Mouse (Mus musculus): ENCODE measurements at regions not wholly inside any gene's neighbourhood (a gene's known extent, or its start where the extent isn't known, plus 50 kb on each side); places are given as distances from the start of the nearest gene placed in this dataset.

DNA sequence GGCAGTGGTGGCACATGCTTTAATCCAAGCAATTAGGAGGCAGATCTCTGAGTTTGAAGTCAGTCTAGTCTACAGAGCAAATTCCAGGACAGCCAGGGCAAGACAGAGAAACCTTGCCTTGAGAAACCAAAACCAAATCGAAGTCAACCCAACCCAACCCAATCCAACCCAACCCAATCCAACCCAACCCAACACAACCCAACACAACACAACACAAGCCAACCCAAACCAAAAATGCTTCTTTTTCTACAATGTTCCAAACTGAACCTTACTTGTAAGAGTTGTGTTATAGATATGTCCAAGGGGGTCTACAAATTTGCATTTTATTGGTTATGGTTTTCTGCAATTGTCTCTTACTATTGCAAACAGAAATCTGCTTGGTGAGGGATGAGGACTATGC lies 52.8 kb upstream of the Chodl start:
- DNase-seq, result no peak
- intact Hi-C loops (cut with DNase I), result no loop called here

DNA sequence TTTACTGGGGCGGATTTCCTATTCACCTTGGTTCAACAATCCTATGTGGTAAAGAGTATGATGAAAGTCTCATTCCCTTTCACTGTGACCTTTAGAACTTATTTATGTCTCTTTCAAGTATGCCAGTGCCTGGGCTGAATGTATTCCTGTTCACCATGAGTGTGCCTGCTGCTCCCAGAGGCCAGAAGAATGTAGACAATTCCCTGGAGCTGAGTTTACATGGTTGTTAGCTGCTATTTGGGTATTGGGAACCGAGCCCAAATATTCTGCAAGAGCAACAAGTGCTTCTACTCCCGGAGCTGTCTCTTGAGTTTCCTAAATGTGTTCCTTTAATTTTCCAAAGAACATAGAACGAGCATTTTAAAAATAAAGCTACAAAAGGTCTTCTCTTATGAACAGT lies 71.7 kb upstream of the Chodl start:
- intact Hi-C loops (cut with DNase I), result no loop called here
- DNase-seq, result no peak

DNA sequence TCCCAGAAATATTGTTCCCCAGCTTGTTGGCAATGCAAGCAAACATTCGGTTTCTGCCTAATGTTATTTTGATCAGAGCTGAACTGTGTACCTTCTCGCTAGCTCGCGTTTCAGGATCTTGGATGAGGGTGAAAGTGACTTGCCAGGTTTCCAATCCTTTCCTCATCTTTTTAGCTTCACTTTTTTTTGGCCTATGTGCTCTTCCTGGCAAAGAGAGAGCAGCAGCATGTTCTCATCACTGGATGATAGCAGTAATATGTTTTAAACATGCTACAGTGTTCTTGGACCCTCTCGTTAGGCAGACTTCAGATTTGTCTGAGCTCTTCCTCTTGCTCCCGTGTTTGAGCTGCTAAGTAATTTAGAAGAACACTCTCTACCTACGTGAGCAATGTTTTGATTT lies 99.8 kb upstream of the Chodl start:
- DNase-seq, result no peak
- intact Hi-C loops (cut with DNase I), result no loop called here

DNA sequence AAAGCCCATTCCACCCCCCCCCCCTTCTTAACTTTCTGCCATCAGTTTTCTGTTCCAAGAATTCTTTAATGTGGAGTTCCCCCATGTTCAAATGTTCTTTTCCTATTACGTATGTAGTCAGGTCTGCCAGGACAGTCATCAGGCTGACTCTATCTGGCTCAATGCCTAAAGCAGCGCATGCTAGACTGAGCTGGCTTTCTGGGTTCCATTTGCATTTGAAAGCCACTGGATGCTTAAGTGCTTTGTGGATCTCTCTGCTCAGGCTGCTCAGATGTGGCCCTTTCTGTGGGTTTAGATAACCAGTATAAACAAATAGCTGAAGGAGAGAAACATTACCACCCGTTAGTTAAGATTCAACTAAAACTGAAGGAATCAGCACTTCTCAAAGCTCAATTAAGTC lies 103.0 kb upstream of the Chodl start:
- intact Hi-C loops (cut with DNase I), result no loop called here
- DNase-seq, result peak; percentile 45

DNA sequence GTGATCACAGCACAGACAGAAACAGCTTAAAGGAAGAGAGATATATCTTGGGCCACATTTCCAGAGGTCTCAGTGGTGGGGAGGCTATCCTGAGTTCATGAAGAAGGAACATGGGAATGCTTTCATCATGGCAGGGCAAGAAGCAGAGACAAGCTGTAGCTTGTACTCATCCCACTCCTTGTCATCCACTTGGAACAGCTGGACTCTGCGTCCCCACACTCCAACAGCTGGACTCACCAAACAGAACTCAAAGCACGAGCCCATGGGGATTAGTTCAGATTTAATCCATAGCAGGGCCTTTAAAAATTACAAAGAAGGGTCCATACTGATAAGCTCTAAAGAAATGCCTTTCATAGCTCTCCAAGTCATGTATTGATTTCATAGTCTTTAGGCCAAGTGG lies 140.7 kb upstream of the Chodl start:
- no peak for DNase-seq
- intact Hi-C loops (cut with DNase I), result no loop called here

DNA sequence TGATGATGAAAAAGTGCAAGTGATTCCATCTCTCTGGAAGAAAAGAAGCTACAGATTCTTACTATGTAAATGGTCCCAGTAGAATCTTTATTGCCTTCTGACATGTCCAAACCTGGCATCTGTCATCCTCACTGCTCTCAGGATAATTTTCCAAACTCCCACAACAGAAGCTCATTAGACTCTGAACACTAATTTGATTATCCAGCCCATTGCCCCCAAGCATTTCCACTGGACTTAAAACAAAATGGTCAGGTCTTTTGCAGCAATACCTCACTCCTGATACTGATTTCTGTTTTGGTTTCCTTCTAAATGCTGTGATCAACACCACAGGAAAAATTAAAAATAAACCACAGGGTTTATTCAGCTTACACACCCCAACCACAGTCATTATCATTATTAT lies 171.5 kb upstream of the Chodl start:
- DNase-seq, result peak; percentile 6
- intact Hi-C loops (cut with DNase I), result no loop called here

DNA sequence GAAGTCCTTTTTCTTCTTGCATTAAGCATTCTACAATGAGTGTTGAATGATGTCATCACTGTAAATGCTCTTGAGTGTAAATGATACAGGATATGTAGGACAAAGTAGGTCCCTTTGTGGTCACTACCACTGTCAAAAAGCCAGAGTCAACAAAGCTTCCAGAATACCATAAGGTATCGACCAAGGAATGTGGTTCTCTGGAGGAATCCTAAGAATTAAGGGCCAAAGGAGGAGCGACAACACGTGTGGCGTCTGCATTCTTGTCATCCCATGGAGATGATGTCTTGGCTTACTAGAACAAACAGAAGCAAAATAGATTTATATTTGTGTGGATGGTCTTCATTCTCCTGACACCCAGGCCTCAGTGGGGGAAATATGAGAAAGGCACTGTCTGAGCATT lies 161.4 kb upstream of the D16Ertd472e start:
- intact Hi-C loops (cut with DNase I), result no loop called here
- no peak for DNase-seq

DNA sequence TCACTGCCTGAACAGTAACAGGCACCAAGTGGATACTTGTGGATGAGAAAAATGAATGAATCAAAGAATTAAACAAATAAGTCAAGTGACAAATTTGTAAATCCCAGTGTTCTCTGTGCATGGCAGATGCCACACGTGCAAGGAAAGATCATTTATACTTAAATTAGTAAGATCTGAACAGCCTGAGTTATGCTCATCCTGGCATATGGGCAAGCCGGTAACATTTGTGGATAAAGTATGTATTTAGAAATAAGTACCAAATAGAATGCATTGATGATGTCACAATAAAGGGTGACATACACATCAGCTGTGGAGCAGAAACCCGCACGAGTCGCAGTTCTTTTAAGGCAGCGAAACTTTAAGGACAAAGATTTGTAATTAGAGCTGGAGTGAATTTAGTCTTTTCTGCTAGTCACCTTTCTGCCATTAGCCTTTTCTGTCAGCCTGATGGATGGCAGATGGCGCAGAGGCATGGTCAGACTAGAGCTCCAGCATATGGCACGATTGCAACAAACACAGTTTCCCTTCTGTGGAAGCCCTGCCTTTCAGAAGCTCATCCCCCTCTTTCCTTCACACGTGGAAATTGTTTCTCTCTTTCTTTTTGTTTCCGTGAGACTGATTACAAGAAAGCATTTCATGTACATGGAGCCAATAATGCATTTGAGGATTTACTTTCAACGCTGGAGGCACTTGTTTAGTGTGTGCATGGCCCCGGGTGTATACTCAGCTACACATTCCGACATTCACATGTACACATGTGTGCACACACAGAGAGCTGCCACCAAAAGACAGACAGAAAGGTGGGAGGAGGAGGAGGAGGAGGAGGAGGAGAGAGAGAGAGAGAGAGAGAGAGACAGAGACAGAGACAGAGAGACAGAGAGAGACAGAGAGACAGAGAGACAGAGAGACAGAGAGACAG lies 154.3 kb upstream of the D16Ertd472e start:
- intact Hi-C loops (cut with DNase I), result no loop called here
- DNase-seq, result no peak

DNA sequence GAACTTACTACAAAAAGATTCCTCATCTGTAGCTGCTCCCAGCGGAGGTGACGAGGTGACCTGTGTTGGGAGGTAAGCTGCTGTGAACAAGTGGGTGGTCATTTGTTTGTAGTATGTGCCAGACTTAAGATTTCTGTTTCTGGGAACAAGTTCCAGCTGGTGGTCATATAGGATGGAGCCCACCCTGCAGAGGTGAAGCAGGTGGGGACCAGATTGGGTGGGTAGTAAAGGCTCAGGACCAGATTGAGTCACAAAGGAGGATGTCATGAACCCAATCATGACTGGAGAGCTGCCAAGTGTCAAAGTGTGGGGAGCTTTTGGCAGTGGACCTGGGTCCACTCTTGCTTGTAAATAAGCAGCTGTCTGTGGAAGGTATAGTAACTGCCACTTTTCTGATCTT lies 149.0 kb upstream of the D16Ertd472e start:
- intact Hi-C loops (cut with DNase I), result no loop called here
- DNase-seq, result peak; percentile 30

DNA sequence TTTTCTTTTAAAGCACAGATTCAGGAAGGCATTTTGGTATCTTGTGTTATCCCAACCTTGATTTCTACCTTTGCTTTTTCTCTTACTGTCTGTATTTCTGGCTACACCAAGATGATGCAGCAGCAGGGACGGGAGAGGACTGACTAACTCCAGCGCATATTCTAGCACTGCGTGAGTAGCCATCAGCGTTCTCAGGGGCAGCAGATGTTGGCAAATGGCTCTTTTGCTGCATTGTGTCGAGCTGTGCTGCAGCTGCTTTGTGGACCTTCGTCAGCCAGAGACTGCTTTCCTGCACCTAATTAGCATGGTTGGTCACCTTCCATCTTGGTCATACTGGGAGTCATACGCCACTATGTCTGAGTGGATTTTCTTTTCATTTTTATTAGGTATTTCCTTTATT lies 133.4 kb upstream of the D16Ertd472e start:
- intact Hi-C loops (cut with DNase I), result no loop called here
- DNase-seq, result peak; percentile 6

DNA sequence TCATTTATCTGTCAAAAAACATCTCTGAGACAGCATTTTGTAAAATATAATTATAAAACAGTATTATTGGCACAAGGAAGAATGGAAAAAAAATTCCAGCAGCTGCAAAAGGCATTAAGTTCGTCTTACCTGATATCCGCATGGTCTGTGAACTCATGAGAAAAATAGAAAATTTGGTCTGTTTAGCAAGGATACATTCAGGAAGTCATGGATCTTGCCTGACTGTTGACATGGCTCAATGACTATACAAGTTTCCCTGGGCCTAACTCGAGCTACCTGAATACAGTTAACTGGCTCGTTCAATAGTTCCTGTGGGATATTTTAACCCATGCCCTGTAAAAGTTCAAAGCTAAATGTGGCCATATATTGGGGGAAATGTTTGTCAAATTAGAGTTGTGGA lies 131.1 kb upstream of the D16Ertd472e start:
- DNase-seq, result no peak
- intact Hi-C loops (cut with DNase I), result no loop called here

DNA sequence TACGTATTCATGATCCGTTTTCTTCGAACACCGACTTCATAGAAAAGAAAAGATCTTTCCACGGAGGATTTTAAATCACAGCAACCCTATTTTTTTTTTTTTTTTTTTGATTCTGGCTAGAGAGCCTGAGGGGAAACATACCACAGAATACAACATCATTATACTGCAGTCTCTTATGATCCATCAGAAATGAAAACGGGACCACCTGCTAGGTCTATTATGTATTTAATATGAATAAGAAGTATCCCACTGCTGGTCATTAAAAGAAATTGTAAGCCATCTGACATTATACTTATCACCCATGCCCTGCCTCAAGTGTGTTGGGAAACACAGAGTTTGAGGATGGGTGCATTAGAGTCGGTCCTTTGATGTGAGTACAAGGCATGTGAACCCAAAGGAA lies 130.7 kb upstream of the D16Ertd472e start:
- intact Hi-C loops (cut with DNase I), result no loop called here
- DNase-seq, result no peak

DNA sequence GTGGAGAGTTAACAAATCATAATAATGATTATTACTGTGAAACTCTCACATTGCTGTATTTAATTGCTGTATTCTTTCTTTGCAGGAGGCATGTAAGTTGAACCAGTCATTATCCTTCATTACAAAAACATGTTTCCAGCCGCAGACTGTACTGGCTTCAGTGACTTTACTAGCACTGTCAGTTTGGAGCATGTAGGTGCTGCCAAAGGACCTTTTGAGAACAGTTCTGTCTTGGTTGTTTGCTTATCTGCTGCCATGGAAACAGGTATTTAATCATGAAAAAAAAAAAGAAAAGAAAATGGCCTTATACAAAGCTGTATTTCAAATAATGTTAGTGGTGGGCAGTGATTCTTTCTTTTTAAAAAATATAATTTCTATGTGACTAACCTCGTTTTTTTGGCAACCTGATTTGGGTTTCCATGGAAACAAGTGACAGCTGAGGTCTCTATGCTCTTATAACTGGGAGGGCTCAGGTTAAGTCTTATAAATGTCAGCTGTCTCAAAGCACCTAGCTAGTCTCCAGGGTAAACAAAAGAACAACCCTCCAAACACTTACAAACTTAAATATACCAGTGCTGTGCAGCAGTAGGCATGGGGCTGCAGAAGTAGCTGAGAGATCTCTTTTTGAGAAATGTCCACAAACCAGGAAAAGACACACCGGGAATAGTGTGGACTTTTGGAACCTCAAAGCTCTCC lies 121.2 kb upstream of the D16Ertd472e start:
- DNase-seq, result no peak
- intact Hi-C loops (cut with DNase I), result no loop called here

DNA sequence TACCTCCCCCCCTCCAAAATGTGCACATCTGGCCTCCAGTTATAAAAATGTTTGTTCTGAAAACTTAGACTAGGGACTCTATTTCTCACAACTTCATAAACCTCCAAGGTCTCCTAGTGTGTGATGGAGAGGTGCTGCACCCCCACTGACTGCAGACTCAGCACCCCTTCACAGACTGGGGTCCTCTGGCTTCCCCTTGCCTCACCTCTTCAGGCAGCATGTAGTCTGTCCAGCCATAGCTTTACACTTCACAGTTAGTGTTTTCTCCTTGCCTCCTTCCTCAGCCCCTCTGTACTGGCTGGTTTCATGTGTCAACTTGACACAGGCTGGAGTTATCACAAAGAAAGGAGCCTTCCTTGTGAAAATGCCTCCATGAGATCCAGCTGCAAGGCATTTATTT lies 111.7 kb upstream of the D16Ertd472e start:
- DNase-seq, result no peak
- intact Hi-C loops (cut with DNase I), result no loop called here

DNA sequence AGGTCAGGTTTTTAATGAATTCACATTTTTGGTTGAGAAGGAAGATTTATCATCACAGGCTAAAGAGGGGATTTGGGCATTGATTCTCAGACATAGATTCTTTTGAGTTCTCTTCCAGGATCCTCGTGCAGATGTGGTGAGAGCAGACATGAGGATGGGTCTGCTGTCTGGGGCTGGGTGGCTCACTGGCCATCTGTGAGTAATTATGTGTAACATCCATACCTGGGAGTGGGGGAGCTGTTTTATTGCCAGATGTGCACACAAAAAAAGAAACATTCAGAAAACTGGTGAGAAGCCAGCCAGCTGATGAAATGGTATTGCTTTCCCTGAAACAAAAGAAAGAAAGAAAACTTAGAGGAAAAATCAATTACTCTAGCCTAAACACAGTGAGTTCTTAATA lies 108.7 kb upstream of the D16Ertd472e start:
- intact Hi-C loops (cut with DNase I), result no loop called here

DNA sequence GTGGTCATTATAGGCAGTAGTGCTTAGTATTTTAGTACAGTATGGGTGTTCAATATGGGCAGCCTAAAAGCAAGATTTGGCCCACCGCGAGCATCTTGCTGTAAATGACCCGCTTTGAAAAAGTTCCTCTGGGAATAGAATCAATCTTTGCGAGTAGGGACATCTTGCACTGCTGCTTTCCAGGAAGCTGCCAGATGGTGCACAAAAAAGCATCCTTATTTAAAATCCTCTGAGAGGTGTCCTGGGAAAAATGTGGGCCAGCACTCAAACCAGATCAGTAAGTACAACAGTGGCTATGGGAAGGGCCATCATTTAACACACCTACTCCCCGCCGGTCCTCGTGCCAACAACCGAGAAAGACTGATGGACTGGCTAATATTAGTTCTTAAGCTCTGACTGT lies 107.5 kb upstream of the D16Ertd472e start:
- DNase-seq, result no peak
- intact Hi-C loops (cut with DNase I), result no loop called here

More for the DNA sequence above, 108.7 kb upstream of the D16Ertd472e start:
- no peak for DNase-seq

DNA sequence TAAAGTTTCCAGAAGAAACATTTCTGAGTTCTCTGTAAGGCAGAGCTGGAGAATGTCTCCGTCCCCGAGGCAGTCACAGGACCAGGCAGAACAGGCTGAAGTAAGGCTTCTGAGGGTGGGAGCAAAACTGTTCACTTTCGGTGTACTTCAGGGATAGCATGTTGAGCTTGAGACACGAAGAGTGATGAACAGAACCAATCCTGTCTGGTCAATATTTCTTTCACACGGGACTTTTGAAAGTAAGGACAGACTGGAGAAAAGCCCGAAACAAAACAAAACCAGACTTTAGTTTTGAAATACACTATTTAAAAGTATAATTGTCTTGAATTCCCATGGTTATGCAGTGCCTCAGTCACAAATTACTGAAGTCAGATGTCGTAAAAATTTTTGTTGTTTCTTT lies 84.6 kb upstream of the D16Ertd472e start:
- intact Hi-C loops (cut with DNase I), result no loop called here
- no peak for DNase-seq

DNA sequence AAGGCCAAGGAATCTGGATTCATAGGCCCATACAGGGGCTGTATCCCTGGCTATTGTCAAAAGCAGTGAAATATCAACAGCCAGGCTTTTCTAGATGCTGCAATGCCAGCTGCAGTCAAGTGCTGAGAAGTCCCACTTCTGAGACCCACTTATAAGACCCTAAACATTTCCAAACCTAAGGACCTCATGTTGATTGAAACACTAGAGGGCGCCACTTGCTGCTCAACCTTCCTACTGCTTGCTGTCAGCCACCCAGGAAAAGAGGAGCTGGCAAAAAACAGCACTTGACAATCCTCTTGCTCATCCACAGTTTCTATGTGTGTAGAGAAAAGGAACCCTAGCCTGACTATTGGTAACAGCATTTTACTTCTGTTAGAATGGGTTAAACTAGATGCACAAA lies 68.2 kb upstream of the D16Ertd472e start:
- peak; percentile 25 for DNase-seq
- intact Hi-C loops (cut with DNase I), result no loop called here

DNA sequence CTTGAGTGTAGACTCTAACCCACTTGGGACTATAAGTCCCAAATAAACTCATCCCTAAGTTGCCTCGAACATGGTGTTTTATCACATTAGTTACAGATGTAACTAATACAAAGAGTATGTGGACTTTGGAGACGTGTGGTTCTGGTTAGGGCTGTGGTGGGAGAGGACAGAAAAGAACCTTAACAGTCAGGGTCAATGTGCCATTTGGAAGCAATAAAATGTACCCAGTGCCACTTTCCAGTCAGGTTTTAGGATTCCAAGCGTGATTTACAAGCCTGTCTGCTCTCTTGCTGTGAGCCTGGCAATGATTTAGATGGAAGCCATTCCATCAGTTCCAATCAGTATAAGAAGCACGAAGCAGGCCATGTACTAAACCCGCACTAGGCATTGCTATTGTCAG lies 65.2 kb upstream of the D16Ertd472e start:
- intact Hi-C loops (cut with DNase I), result no loop called here
- DNase-seq, result no peak

DNA sequence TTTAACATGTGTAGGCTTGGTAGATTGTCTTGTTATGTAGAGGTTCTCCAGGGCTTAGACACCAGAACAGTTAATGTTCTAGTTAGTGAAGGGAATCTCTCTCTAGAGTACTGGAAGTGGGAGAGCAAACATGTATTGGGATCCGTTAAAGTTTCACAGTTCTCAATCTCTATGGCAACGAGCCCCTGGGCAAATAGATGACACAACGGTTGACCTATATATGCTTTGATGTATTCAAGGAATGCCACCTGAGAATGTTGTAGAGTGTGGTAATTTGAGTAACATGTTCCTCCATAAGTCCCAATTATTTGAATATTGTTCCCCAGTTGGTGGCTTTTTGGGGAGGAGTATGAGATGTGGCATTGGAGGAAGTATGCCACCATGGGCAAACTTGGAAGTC lies 64.7 kb upstream of the D16Ertd472e start:
- intact Hi-C loops (cut with DNase I), result no loop called here
- no peak for DNase-seq

DNA sequence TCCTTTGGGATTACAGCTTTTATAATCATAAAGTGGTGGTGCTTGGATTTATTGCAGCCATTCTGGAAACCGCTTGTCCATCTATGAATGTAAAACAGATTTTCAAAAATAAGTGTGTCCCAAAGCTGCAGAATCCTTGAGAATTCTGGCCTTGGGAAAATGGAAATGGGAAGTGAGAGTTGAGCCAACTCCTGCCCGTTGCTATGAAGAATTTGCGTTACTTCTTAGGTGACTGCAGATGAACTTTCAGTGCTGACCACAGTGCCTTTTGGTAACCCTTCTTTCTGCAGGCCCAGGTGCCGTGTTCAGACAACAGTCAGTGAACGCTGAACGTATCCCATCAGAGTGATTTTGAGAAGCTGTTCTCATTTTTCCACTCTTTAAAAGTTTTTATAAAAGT lies 60.9 kb upstream of the D16Ertd472e start:
- DNase-seq, result no peak
- intact Hi-C loops (cut with DNase I), result loop anchor here (2.0 to 5.0 kb wide), 2 partner anchors 311 to 425 kb away; no protein-coding TSS in a partner anchor

DNA sequence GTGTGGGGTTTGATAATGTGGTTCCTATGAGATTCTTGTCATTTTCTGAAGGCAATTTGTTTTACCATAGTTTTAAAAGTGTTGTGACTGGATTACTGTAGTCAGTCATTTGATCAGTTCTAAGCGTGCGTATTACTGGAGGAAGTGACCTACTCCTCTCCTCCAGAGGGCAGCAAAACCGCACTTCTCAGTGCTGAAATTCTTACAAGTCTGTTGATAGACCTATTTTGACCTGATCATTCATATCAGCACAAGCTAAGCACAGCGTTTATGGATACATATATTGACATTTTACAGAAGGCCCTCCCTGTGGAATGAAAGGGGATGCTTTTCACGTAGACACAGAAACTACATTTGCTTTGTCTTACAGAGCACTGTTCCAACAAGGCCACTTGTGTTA lies 60.5 kb upstream of the D16Ertd472e start:
- DNase-seq, result peak; percentile 22
- intact Hi-C loops (cut with DNase I), result loop anchor here (2.0 to 5.0 kb wide), 2 partner anchors 312 to 425 kb away; no protein-coding TSS in a partner anchor
